Mouse (Mus musculus) left cerebral cortex, adult 8-10 months (tissue): ENCODE data around the gene Csta1. TPM values are rescaled to one million over a fixed set of nuclear protein-coding genes. Genes with fewer than 3 reads are reported as not detected.
"Not testable (repeated sequence)": the region's sequence is repeated elsewhere in the genome, so short reads cannot be mapped to it uniquely, and the experiment has no call there.

Experiments
- DNase-seq, 2 experiments: peaks; one replicate each; pipeline ENCODE4 v3.0.0; 2022; ENCODE audit warnings: low spot score in 2 of 2
- total RNA-seq, 4 experiments: library from RNA; stranded (reverse); gene quantifications; 2 replicates each; pipeline ENCODE4 v1.2.4; 2022

Csta1 gene
- not detected for total RNA-seq

DNA sequence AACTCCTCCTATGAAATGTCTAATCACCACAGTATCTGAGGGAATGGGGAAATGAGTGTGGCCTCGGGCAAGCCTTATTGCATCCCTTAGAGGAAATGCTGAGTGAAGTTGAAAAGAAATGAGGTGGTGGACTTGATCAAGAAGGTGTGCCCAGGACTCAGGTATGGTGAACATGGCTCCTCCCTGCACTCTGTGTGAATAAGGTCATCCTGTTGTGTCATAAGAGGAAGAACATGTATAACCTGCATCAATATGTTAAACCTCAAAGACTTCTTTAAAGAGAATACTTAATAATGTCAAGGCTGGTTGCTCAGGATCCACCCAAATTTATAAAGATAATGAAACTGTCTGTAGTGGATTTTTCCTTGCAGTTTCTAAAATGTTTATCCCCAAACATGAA lies at the start of gene Csta1:
Csta1 (minus strand) TSS at position 101 of the 400 bp plus-strand sequence.
- DNase-seq = no peak

- DNase-seq = no peak
Measured at GRCm38 (mm10) chr16:36179910-36180309, 48.9 kb upstream of the Csta1 start.

- DNase-seq = no peak
Measured at GRCm38 (mm10) chr16:36176108-36176507, 45.1 kb upstream of the Csta1 start.

- DNase-seq = not testable (repeated sequence)
Measured at GRCm38 (mm10) chr16:36167841-36168240, 36.8 kb upstream of the Csta1 start.

DNA sequence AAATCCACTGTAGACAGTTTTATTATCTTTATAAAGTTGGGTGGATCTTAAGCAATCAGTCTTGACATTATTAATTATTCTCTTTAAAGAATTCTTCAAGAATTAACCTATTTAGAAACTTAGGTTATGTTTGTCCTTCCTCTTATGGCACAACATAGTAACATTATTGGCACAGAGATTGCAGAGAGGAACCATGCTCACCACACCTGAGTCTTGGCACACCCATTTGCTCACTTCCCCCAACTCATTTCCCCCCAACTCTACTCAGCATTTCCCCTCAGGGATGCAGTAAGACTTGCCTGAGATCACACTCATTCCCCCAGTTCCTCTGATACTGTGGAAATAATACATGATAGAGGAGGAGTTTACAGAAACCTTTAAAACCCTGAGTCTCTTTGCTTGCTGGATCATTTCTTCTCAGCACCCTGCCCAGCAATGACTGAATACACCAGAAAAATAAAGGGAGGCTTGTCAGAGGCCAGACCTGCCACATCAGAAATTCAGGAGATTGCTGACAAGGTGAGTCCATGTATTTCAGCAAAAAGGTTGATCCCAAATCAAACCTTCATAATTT lies 25.4 kb upstream of the Csta1 start, which contains the start of gene Stfa2l1:
Stfa2l1 (plus strand) TSS at position 410 of the 574 bp plus-strand sequence.
- no peak for DNase-seq

DNA sequence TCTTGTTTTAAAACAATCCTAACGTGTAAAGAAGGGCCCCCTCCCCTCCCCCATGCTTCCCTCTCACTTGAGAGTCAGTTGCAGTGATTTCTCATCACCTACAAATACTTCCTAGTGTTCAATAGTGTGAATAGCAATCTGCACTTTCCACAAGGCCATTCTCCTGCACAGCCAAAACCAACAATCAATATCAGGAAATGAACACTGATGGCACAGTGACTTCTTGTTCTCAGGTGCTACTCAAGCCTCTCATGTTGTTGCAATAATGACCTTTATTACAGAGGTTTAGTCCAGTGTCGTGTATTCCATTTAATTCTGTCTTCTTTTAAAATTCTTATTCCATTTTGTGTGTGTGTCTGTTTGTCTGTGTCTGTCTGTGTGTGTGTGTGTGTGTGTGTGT lies 7.2 kb upstream of the Csta1 start:
- no peak for DNase-seq

GRCm38 (mm10) chr16:36128092-36128491 lies 2.9 kb downstream of the Csta1 start:
- no peak for DNase-seq

DNA sequence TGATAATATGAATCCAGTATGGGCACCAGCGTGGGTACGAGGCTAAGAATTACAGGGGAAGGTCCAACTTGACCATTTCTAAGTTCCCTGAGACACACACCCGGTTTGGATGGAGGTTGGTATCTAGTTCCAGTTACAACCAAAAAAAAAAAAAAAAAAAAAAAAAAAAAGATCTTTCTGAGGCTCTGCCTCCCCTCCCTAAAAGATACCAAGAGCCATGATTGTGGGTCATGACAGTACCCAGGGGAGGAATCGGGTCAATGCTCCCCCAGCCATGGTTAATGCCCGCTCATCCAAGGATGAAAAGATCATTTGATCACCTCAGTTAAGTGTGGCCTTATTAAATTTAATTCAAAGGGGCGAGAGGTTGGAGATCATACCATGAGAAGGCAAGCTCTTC lies 15.3 kb downstream of the Csta1 start:
- DNase-seq = not testable (repeated sequence)

- DNase-seq = not testable (repeated sequence)
Measured at GRCm38 (mm10) chr16:36111486-36111885, 19.6 kb downstream of the Csta1 start.

DNA sequence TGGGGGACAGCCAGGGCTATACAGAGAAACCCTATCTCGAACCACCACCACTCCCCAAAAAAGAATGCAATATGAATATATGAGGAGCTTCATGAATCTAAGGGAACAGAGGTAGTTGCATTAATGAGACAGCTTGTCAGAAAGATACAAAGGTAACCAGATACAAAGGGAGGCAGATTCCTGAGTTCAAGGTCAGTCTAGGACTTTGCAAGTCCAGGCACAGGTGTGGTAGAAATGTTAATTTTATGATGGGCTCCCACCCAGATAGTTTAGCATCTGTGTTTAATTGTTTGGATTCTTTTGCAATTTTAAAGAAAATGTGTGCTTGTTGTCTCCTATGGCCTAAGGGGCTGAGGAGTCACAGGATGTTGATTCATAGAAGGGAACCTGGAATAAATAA lies 28.8 kb downstream of the Csta1 start:
- no peak for DNase-seq

DNA sequence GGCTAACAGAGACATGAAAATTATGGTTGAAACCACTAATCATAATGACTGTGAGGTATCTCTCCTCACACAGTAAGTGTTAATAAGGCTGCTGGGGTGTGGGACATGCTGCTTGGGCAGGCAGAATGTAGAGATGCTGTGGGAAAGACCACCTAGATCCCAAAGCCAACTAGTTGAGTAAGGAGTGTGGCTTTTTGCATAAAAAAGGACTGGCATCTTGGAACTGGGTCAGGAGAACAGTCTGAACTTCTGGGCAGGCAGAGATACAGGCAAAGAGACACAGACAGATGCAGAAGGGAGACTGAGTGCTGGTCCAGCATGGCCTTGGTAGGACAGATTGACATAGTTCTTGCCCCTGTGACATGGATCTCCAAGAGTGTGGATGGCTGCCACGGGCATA lies 29.5 kb downstream of the Csta1 start:
- DNase-seq = no peak

- not testable (repeated sequence) for DNase-seq
Measured at GRCm38 (mm10) chr16:36097813-36098499, 33.1 kb downstream of the Csta1 start.

- DNase-seq = no peak
Measured at GRCm38 (mm10) chr16:36094079-36094478, 37.0 kb downstream of the Csta1 start.

DNA sequence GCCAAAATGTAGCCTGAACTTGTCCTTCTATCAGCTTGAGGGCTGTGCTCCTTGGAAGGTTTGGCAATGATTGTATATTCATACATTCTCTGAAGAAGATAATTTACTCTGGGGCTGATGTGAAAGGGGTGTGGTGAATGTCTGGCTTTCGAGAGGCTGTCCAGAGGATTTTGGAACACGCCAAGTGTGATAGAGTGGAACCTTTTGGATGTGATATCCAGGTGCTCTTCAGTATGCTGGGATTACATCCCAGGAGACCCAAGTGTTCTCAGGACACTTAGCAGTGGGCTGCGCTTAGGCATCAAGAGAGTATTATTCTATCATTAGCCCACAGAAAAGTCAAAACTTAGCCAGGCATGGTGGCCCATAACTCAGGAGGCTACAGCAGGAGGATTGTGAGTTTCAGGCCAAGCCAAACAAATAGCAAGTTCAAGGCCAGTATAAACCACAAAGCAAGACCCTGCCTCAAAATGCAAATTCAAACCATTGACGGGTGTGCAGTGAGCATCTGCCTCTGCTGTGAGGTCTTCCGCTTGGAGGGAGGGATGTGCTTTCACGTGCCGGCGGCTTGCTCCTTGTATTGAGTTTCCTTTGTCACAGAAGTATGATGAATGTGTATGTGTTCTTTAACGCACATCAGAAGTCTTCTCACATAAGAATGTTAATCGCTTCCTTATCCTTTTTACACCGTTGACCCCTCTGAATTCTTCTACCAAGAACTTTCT lies 40.1 kb downstream of the Csta1 start:
- no peak for DNase-seq

- no peak for DNase-seq
Measured at GRCm38 (mm10) chr16:36089850-36090616, 41.0 kb downstream of the Csta1 start.

- no peak for DNase-seq
Measured at GRCm38 (mm10) chr16:36089065-36089464, 42.0 kb downstream of the Csta1 start.

GRCm38 (mm10) chr16:36087846-36088245 lies 43.2 kb downstream of the Csta1 start:
- DNase-seq = no peak

DNA sequence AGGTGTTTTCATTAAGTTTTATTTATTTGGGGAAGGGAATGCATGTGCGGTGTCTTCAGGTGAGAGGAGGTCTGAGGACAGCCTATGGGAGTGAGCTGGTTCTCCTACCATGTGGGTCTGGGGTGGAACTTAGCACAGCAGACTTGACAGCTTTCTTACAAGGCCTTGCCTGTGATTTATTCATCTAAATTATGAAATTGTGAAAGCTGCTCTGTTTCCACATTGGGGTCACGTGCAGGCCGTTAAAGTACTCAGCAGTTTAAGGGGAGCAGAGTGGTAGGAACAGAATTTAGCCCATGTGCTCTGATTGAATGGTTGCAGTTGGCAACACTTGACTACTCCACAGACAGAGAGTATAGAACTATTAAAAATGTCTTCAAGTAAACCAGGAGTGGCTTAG lies 51.1 kb downstream of the Csta1 start:
- no peak for DNase-seq

GRCm38 (mm10) chr16:36074772-36075171 lies 56.3 kb downstream of the Csta1 start:
- no peak for DNase-seq

- no peak for DNase-seq
Measured at GRCm38 (mm10) chr16:36072410-36073011, 58.5 kb downstream of the Csta1 start.
